Mouse (Mus musculus): ENCODE data around the gene Gstm2. TPM values are rescaled to one million over a fixed set of nuclear protein-coding genes. Genes with fewer than 3 reads are reported as not detected.
"Not testable (repeated sequence)": the region's sequence is repeated elsewhere in the genome, so short reads cannot be mapped to it uniquely, and the experiment has no call there.

The Gstm2 gene
- polyA plus RNA-seq, 1 experiment: 62.2 TPM

DNA sequence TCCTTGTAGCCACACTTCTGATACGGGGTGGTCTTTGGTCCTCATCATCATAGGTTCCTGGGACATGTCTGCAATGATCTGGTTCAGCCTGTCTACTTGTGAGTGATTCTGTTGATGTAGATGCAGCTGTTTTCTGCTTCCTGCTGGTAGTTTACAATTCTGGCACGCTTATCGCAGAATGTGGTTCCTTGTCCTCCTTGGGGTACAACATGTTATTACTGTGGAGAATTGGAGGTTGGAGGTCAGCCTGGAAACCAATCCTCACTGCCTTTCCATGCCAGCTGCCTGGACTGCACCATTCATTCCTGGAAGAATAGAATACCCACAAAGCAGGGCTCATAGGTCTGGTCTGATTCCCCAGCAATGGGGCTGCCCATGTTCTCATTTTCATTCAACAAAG lies 13.2 kb upstream of the Gstm2 start:
- TF ChIP-seq POLR2A (IDR thresholded peaks at IDR 0.05; ENCODE audit: low read depth, low read length) (no peak), CTCF (IDR thresholded peaks at IDR 0.05; ENCODE audit: borderline replicate concordance, insufficient read depth, low read length) (no peak)
- H3K27ac ChIP-seq (ENCODE audit: insufficient read depth, low read length): no peak overlapping the region
- H3K4me1 ChIP-seq (ENCODE audit: control insufficient read depth, insufficient read depth, low read length): no peaks in the 10 kb centered on the region
- H3K4me3 ChIP-seq (ENCODE audit: insufficient read depth, low read length): no peak overlapping the region

DNA sequence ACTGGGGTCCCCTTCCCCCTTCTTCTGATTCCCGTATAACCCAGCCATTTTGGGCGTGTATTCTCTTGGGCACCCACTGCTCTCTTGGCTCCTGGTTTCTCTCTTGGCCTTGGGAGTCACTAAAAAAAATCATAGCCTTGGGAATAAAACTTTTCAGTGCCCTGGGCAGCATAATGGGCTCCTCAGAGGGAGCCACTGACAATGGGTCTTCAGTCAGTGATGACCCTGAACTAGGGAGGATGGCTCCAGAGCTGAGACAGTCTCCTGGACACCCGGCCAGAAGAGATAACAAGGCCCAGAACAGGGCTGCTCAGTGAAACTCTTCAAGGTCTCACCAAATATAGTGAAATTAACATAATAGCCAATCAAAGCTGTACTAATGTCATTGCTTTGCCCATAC lies 12.3 kb upstream of the Gstm2 start:
- no peak overlapping the region for H3K27ac ChIP-seq (ENCODE audit: insufficient read depth, low read length)
- H3K4me3 ChIP-seq (ENCODE audit: insufficient read depth, low read length): no peak overlapping the region
- H3K4me1 ChIP-seq (ENCODE audit: control insufficient read depth, insufficient read depth, low read length): no peaks in the 10 kb centered on the region
- TF ChIP-seq CTCF (IDR thresholded peaks at IDR 0.05; ENCODE audit: borderline replicate concordance, insufficient read depth, low read length) (no peak), POLR2A (IDR thresholded peaks at IDR 0.05; ENCODE audit: low read depth, low read length) (no peak)

DNA sequence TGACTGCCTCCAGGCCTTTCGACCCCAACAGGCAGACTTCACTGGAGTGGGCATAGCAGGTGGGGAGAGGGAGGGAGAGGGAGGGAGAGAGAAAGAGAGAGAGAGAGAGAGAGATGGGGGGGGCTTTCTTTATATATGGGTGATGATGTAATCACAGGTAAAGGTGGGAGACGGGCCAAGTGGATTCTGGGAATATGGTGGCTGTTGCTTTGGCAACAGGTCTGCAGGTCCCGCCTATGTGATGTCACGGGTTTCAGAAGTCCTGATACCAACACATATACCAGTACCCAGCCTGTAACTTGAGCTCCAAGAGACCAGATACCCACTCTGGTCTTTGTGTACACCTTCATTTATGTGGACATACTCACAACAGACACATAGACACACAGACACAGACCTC lies 10.3 kb upstream of the Gstm2 start:
- no peak for TF ChIP-seq POLR2A (IDR thresholded peaks at IDR 0.05; ENCODE audit: low read depth, low read length)
- no peak for TF ChIP-seq CTCF (IDR thresholded peaks at IDR 0.05; ENCODE audit: borderline replicate concordance, insufficient read depth, low read length)
- no peaks in the 10 kb centered on the region for H3K4me1 ChIP-seq (ENCODE audit: control insufficient read depth, insufficient read depth, low read length)
- H3K4me3 ChIP-seq (ENCODE audit: insufficient read depth, low read length): no peak overlapping the region
- H3K27ac ChIP-seq (ENCODE audit: insufficient read depth, low read length): no peak overlapping the region

DNA sequence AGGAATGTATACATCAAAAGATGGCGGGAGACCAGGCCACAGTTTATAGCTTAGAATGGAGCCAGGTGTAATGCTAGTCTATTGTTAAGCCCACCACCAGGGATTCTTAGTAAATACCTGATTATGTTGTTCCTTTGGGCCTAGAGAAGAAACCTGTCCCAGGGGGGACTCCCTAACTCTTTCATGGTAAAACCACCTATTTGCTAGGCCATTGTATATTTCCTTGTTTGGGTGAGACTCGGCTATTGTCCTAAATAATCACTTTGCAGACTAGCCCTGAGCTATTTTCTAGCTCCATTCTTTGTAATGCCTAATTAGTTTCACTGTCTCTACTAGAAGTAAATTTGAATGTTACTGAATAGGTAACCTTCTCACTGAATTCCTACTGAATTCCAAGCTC lies 9.7 kb upstream of the Gstm2 start:
- not testable (repeated sequence) for H3K27ac ChIP-seq (ENCODE audit: insufficient read depth, low read length); H3K4me1 ChIP-seq (ENCODE audit: control insufficient read depth, insufficient read depth, low read length); H3K4me3 ChIP-seq (ENCODE audit: insufficient read depth, low read length)

DNA sequence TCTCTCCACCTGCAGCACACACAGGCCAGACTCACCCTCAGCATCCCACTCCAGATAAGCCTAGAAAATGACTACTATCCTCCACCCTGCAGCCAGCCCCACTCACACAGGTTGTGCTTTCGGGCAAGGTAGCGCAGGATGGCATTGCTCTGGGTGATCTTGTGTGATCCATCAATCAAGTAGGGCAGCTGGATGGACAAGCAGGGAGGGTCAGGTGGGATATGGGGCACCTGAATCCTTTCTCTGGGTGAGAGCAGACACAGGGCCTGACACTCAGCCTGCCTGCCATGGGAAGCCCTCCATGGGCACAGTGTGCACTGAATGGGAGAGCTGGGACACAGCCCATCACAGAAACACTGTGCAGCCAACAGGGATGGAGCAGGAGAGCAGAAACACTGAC lies 1.1 kb downstream of the Gstm2 start:
- H3K4me1 ChIP-seq (ENCODE audit: control insufficient read depth, insufficient read depth, low read length); H3K4me3 ChIP-seq (ENCODE audit: insufficient read depth, low read length); H3K27ac ChIP-seq (ENCODE audit: insufficient read depth, low read length): not testable (repeated sequence)

DNA sequence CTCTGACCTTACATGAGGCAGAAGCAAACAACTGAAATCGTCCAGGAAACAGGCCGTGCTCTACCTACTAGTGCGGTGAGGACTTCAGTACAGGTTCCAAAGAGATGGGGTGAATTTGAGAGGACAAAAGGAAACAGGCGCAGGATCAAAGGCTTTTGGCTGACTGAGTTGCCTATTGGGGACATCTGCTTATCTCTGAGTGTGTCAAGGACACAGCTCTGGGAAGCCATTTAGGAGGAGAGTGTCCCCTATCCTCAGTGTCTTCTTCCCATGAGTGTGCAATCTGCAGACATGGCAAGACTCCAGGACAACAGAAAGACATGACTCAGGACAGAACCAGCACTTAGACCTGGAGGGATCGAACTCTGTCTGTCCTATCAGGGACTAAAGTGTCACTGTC lies 1.8 kb downstream of the Gstm2 start:
- TF ChIP-seq CTCF (IDR thresholded peaks at IDR 0.05; ENCODE audit: borderline replicate concordance, insufficient read depth, low read length): no peak
- TF ChIP-seq POLR2A (IDR thresholded peaks at IDR 0.05; ENCODE audit: low read depth, low read length): no peak
- Histone ChIP-seq H3K27ac (ENCODE audit: insufficient read depth, low read length) (no peak overlapping the region), H3K4me1 (ENCODE audit: control insufficient read depth, insufficient read depth, low read length) (no peaks in the 10 kb centered on the region), H3K4me3 (ENCODE audit: insufficient read depth, low read length) (no peak overlapping the region)

DNA sequence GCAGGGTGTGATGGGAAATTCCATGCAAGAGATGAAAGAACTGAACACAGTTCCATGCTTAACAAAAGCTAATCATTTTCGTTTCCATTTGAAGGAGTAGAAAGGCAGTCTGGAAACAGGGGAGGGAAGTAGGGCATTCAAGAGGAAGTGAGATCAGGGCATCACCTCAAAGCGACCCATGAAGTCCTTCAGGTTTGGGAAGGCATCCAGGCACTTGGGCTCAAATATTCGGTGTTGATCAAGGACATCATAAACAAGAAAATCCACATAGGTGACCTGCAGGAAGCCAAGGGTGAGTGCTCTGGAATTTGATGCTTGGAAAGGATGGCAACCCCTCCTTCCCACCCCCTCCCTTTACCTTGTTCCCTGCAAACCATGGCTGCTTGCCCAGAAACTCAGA lies 2.5 kb downstream of the Gstm2 start:
- Histone ChIP-seq H3K27ac (ENCODE audit: insufficient read depth, low read length) (no peak overlapping the region), H3K4me3 (ENCODE audit: insufficient read depth, low read length) (no peak overlapping the region), H3K4me1 (ENCODE audit: control insufficient read depth, insufficient read depth, low read length) (no peaks in the 10 kb centered on the region)
- TF ChIP-seq CTCF (IDR thresholded peaks at IDR 0.05; ENCODE audit: borderline replicate concordance, insufficient read depth, low read length) (no peak), POLR2A (IDR thresholded peaks at IDR 0.05; ENCODE audit: low read depth, low read length) (no peak)

DNA sequence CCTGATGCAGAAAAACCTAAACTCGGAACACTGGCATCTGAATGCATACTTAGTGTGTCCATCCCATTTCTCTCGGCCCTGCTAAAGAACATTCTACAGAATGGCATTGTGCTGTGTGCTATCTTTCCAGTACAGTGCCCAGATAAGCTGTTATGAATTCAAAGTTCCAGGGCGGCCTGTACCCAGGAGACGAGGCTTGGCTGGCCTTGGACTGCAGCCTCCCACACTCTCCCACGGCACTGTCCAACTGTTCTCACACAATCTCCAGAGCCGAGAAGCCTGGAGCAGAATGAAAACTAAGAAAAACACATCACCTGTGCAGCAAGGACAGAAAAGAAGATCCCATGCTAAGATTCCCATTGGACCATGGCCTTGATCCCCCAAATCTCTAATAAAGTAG lies 3.5 kb downstream of the Gstm2 start:
- TF ChIP-seq CTCF (IDR thresholded peaks at IDR 0.05; ENCODE audit: borderline replicate concordance, insufficient read depth, low read length): no peak
- no peak for TF ChIP-seq POLR2A (IDR thresholded peaks at IDR 0.05; ENCODE audit: low read depth, low read length)

DNA sequence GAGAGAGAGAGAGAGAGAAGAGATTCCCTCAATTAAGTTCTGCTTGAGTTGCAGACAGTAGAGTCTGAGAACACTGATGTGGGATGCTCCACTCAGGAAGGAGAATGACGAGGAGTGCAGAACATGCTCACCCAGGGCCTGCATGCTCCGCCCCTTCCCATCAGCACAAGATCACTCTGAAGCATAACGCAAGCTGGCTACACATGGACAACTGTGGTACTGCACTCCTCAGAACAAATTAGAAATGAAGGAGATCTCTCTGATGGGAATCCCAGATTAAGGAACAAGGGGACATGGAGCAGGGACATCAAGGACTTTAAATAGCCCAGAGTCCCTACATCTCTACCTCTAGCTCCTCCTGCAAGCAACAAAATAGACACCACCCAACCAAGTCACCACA lies 5.0 kb downstream of the Gstm2 start:
- Histone ChIP-seq H3K4me3 (ENCODE audit: insufficient read depth, low read length) (no peak overlapping the region), H3K27ac (ENCODE audit: insufficient read depth, low read length) (no peak overlapping the region), H3K4me1 (ENCODE audit: control insufficient read depth, insufficient read depth, low read length) (no peaks in the 10 kb centered on the region)
- TF ChIP-seq POLR2A (IDR thresholded peaks at IDR 0.05; ENCODE audit: low read depth, low read length): no peak
- TF ChIP-seq CTCF (IDR thresholded peaks at IDR 0.05; ENCODE audit: borderline replicate concordance, insufficient read depth, low read length): no peak

More for the DNA sequence above, 3.5 kb downstream of the Gstm2 start:
- Histone ChIP-seq H3K4me1 (ENCODE audit: control insufficient read depth, insufficient read depth, low read length) (no peaks in the 10 kb centered on the region), H3K27ac (ENCODE audit: insufficient read depth, low read length) (no peak overlapping the region), H3K4me3 (ENCODE audit: insufficient read depth, low read length) (no peak overlapping the region)

DNA sequence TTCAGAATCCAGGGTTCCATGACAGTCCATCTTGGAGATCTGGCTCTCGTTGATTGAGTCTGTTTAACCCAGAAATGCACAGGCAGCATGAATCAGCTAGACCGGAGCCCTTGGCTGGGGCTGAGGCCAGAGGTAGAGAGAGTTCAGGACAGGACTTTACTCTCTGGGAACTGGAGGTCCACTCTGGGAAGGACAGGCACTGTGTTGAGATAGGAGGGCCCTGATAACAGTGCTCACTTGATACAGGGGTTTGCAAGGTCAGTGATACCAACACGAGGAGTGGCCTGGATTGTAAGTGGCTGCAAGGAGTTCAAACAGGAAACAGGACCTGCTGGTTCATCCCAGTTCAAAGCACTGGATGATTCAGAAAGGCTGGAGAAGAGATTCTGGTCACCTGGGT lies 8.6 kb downstream of the Gstm2 start:
- no peaks in the 10 kb centered on the region for H3K4me1 ChIP-seq (ENCODE audit: control insufficient read depth, insufficient read depth, low read length)
- TF ChIP-seq POLR2A (IDR thresholded peaks at IDR 0.05; ENCODE audit: low read depth, low read length): no peak
- TF ChIP-seq CTCF (IDR thresholded peaks at IDR 0.05; ENCODE audit: borderline replicate concordance, insufficient read depth, low read length): no peak
- no peak overlapping the region for H3K4me3 ChIP-seq (ENCODE audit: insufficient read depth, low read length)
- no peak overlapping the region for H3K27ac ChIP-seq (ENCODE audit: insufficient read depth, low read length)

DNA sequence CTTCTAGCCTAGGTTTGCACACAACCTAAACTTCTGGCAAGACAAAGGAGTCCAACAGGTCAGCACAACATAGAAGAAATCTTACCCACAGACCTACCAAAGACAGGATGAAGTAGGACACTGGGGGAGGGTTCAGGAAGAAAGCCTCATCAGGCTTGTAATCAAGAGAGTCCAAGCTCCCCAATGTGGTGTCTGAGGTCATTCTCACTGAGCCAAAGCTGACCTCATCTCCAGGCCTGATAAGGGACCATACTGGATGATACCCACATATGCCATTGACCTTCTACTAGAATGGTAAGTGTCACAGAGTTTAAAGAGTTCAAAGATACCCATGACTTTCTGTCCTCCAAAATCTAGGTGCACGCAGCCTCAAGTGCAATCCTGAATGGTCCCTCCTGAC lies 12.0 kb downstream of the Gstm2 start:
- H3K27ac ChIP-seq (ENCODE audit: insufficient read depth, low read length): no peak overlapping the region
- no peaks in the 10 kb centered on the region for H3K4me1 ChIP-seq (ENCODE audit: control insufficient read depth, insufficient read depth, low read length)
- no peak overlapping the region for H3K4me3 ChIP-seq (ENCODE audit: insufficient read depth, low read length)
- no peak for TF ChIP-seq CTCF (IDR thresholded peaks at IDR 0.05; ENCODE audit: borderline replicate concordance, insufficient read depth, low read length)
- no peak for TF ChIP-seq POLR2A (IDR thresholded peaks at IDR 0.05; ENCODE audit: low read depth, low read length)

All from embryonic fibroblast, embryonic 13.5 days (primary cell).